Mouse (Mus musculus): ENCODE measurements around the gene Itpkc. TPM values are rescaled to one million over a fixed set of nuclear protein-coding genes. Genes with fewer than 3 reads are reported as not detected.

The Itpkc gene
- polyA plus RNA-seq, 1 experiment from 2014 or later = 7.6 TPM

- ATAC-seq = no peak
- Histone ChIP-seq H3K27ac (no peak overlapping the region), H3K4me1 (replicated peaks) (no peaks in the 10 kb centered on the region), H3K4me2 (replicated peaks) (no peak overlapping the region), H3K9ac (replicated peaks) (no peak overlapping the region), H3K4me3 (replicated peaks) (no peak overlapping the region), H3K9me3 (no peaks in the 10 kb centered on the region), H3K27me3 (no peaks in the 10 kb centered on the region), H3K36me3 (peaks cover 92% of the 10 kb centered on the region)
- 89% methylated on average over 2 of the region's 2 CpGs for WGBS
Measured at GRCm38 (mm10) chr7:27212626-27213025, 15.8 kb downstream of the Itpkc start.

GRCm38 (mm10) chr7:27203730-27204449 is 24.6 kb downstream of the Itpkc start:
- no peaks in the 10 kb centered on the region for H3K27me3 ChIP-seq
- ATAC-seq = no peak
- H3K4me3 ChIP-seq (replicated peaks) = no peak overlapping the region
- no peak overlapping the region for H3K4me2 ChIP-seq (replicated peaks)
- H3K9me3 ChIP-seq = no peaks in the 10 kb centered on the region
- H3K4me1 ChIP-seq (replicated peaks) = no peaks in the 10 kb centered on the region
- no peak overlapping the region for H3K27ac ChIP-seq
- H3K36me3 ChIP-seq = peaks cover 72% of the 10 kb centered on the region
- WGBS = 97% methylated on average over 8 of the region's 8 CpGs
- no peak overlapping the region for H3K9ac ChIP-seq (replicated peaks)

DNA sequence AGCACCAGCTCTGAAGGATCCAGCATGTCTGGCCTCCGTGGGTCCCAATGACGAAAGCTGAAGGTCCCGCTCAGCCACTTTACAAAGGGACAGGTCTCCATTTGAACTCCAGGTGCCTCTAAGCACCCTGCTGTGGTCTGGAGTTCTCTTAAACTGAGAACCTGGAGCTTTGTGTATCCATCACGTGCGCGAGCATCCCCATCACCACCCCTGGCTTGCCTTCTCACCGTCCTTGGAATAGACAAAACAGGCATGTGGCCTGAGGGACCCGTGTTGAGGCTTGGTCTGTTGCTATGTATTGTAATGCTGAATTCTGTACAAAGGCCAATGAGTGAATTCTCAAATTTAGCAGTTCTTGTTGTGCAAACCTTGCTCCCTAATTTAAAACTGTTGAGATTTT is 29.7 kb downstream of the Itpkc start:
- H3K9ac ChIP-seq (replicated peaks) = no peak overlapping the region
- no peaks in the 10 kb centered on the region for H3K27me3 ChIP-seq
- no peak overlapping the region for H3K27ac ChIP-seq
- H3K4me3 ChIP-seq (replicated peaks) = no peak overlapping the region
- 93% methylated on average over 8 of the region's 8 CpGs for WGBS
- peaks cover 20% of the 10 kb centered on the region for H3K4me1 ChIP-seq (replicated peaks)
- H3K36me3 ChIP-seq = peaks cover 37% of the 10 kb centered on the region
- H3K9me3 ChIP-seq = no peaks in the 10 kb centered on the region
- no peak overlapping the region for H3K4me2 ChIP-seq (replicated peaks)
- ATAC-seq = no peak

DNA sequence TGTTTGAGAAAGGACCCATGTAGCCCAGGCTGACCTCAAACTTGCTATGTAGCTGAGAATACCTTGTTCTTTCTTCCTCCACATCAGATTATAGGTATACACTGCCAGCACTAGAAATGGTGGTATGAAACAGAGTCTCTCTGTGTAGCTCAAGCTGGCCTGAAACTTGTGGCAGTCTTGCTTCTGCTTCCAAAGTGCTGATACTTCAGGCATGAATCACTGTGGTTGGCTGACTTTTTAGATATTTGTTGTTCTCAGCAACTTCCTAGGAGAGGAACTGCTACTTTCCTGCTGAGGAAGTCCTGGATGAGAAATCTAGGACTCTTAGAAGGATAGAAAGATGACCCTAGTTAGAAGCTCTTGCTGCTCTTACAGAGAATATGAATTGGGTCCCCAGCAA is 30.1 kb downstream of the Itpkc start:
- no peak for ATAC-seq
- Histone ChIP-seq H3K27ac (no peak overlapping the region), H3K9ac (replicated peaks) (no peak overlapping the region), H3K36me3 (peaks cover 37% of the 10 kb centered on the region), H3K4me1 (replicated peaks) (peaks cover 24% of the 10 kb centered on the region), H3K27me3 (no peaks in the 10 kb centered on the region), H3K9me3 (no peaks in the 10 kb centered on the region), H3K4me2 (replicated peaks) (no peak overlapping the region), H3K4me3 (replicated peaks) (no peak overlapping the region)

GRCm38 (mm10) chr7:27197634-27198033 is 30.8 kb downstream of the Itpkc start:
- no peak overlapping the region for H3K4me3 ChIP-seq (replicated peaks)
- no peaks in the 10 kb centered on the region for H3K9me3 ChIP-seq
- H3K9ac ChIP-seq (replicated peaks) = no peak overlapping the region
- H3K36me3 ChIP-seq = peaks cover 37% of the 10 kb centered on the region
- no peak for ATAC-seq
- H3K4me1 ChIP-seq (replicated peaks) = peaks cover 30% of the 10 kb centered on the region
- H3K27me3 ChIP-seq = no peaks in the 10 kb centered on the region
- H3K27ac ChIP-seq = no peak overlapping the region
- no peak overlapping the region for H3K4me2 ChIP-seq (replicated peaks)
- 96% methylated on average over 8 of the region's 8 CpGs for WGBS

- Histone ChIP-seq H3K36me3 (peaks cover 37% of the 10 kb centered on the region), H3K9ac (replicated peaks) (no peak overlapping the region), H3K27ac (no peak overlapping the region), H3K4me2 (replicated peaks) (no peak overlapping the region), H3K4me3 (replicated peaks) (no peak overlapping the region), H3K9me3 (no peaks in the 10 kb centered on the region), H3K4me1 (replicated peaks) (peaks cover 30% of the 10 kb centered on the region), H3K27me3 (no peaks in the 10 kb centered on the region)
- no peak for ATAC-seq
- WGBS = 84% methylated on average over 3 of the region's 3 CpGs
Measured at GRCm38 (mm10) chr7:27197136-27197535, 31.3 kb downstream of the Itpkc start.

DNA sequence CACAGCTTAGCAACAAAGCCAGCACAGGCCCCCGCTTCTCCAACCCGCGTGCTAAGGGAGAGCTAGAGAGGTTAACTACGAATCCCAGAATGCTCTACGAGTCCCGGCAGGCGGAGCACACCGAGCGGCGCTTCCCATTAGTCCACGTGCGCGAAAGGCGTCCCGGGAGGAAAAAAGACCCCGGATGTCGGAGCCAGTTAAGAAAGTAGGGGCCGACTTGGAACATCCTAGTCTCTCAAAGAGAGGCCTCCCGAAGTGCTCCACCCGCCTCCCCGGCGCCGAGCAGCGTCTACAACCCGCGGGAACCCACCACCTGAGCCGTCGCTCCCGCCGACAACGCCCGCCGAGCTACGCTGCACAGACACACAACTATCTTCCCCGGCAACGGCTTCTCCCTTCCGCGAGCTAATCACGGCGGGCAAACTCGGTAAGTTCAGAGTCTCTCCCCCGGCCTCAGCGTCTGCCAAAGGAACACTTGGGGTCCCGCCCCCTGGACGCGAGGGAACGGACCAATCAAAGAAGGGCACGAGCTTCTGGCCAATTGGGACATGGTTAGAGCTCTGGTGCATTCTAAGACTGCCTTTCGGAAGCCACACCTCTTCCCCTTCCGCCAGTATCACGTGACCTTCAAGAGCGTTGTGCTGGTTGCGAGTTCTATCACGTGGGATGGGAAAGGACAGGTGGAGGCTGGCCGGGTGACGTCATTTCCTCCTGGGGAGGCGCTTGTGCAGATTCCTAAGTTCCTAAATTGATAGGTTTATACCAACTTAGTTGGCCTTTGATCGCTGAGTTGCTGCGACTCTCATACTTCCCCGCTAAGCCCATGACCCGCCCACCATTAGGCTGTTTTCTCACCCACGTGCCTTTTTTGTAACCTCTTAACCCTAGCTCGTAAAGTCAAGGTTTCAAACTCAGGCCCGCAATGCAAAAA is 32.5 kb downstream of the Itpkc start, which contains the start of the genes BC024978 and Snrpa:
TSS of gene BC024978 (plus strand) at position 101 of the 931 bp plus-strand sequence.
TSS of gene Snrpa (minus strand) at position 591 of the 931 bp plus-strand sequence.
- H3K4me3 ChIP-seq (replicated peaks) = peak within 1 kb of the TSS; percentile 86
- 1% methylated on average over 64 of the region's 64 CpGs for WGBS
- H3K9me3 ChIP-seq = no peaks in the 10 kb centered on the region
- H3K4me2 ChIP-seq (replicated peaks) = peak within 1 kb of the TSS; percentile 95
- H3K27me3 ChIP-seq = no peaks in the 10 kb centered on the region
- peak; percentile 99 for ATAC-seq
- H3K9ac ChIP-seq (replicated peaks) = peak within 1 kb of the TSS; percentile 86
- peaks cover 41% of the 10 kb centered on the region for H3K36me3 ChIP-seq
- peak within 1 kb of the TSS; percentile 97 for H3K27ac ChIP-seq
- H3K4me1 ChIP-seq (replicated peaks) = peaks cover 30% of the 10 kb centered on the region

GRCm38 (mm10) chr7:27193731-27194130 is 34.7 kb downstream of the Itpkc start:
- Histone ChIP-seq H3K9ac (replicated peaks) (peak overlapping the region; percentile 44), H3K27ac (no peak overlapping the region), H3K4me2 (replicated peaks) (peak overlapping the region; percentile 95), H3K4me3 (replicated peaks) (peak overlapping the region; percentile 5), H3K36me3 (peaks cover 61% of the 10 kb centered on the region), H3K9me3 (no peaks in the 10 kb centered on the region), H3K4me1 (replicated peaks) (peaks cover 30% of the 10 kb centered on the region), H3K27me3 (no peaks in the 10 kb centered on the region)
- 88% methylated on average over 4 of the region's 4 CpGs for WGBS
- no peak for ATAC-seq

DNA sequence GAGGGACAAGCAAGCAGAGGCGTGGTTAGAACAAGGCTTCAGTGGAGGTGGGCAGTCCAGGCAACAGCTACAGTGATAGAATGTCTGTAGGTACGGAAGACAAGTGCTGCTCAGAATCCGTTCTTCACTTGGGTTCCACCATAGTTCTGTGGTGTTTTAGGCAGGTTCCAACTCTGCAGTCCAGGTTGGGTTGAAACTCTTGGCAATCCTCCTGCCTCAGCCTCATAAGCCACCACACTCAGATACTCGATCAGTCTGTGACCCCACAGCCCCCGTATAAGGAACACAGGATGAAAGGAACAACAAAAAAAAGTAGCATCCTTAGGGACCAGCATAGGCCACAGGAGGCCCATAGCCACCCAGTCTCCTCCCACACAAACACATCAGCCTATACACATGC is 36.0 kb downstream of the Itpkc start:
- no peaks in the 10 kb centered on the region for H3K9me3 ChIP-seq
- WGBS = 93% methylated on average over 5 of the region's 5 CpGs
- H3K4me1 ChIP-seq (replicated peaks) = peaks cover 30% of the 10 kb centered on the region
- no peak overlapping the region for H3K4me2 ChIP-seq (replicated peaks)
- no peaks in the 10 kb centered on the region for H3K27me3 ChIP-seq
- no peak overlapping the region for H3K4me3 ChIP-seq (replicated peaks)
- no peak for ATAC-seq
- H3K36me3 ChIP-seq = peaks cover 68% of the 10 kb centered on the region
- H3K9ac ChIP-seq (replicated peaks) = no peak overlapping the region
- H3K27ac ChIP-seq = no peak overlapping the region

- 93% methylated on average over 10 of the region's 10 CpGs for WGBS
- Histone ChIP-seq H3K9me3 (no peaks in the 10 kb centered on the region), H3K4me2 (replicated peaks) (no peak overlapping the region), H3K4me1 (replicated peaks) (peaks cover 16% of the 10 kb centered on the region), H3K36me3 (peaks cover 97% of the 10 kb centered on the region), H3K9ac (replicated peaks) (no peak overlapping the region), H3K27me3 (no peaks in the 10 kb centered on the region), H3K27ac (no peak overlapping the region), H3K4me3 (replicated peaks) (no peak overlapping the region)
- ATAC-seq = peak; percentile 31; the same call in 1 of the 2 replicates
Measured at GRCm38 (mm10) chr7:27189271-27189931, 39.1 kb downstream of the Itpkc start.

DNA sequence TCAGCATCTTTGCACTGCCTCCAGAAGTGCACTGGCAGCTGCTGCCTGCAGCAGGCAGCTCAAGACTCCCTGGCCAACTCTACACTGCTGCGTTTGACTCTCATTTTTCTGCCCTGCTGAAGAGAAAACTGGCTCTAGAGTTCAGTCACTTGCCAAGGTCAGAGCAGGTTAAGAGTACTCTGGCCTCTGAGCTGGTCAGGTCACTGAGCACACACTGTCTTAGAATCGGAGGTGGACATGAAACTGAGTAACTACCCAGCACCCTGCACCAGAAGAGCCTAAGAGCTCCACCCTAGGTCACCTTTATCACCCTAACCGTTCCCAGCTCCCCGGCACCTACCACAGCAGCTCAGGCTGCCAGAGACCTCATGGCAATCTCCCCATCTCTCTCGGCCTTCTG is 42.5 kb downstream of the Itpkc start:
- no peaks in the 10 kb centered on the region for H3K9me3 ChIP-seq
- H3K4me3 ChIP-seq (replicated peaks) = no peak overlapping the region
- H3K27me3 ChIP-seq = no peaks in the 10 kb centered on the region
- no peak for ATAC-seq
- H3K9ac ChIP-seq (replicated peaks) = no peak overlapping the region
- 93% methylated on average over 5 of the region's 5 CpGs for WGBS
- H3K4me2 ChIP-seq (replicated peaks) = no peak overlapping the region
- no peaks in the 10 kb centered on the region; the same call in 1 of the 2 replicates for H3K4me1 ChIP-seq (replicated peaks)
- no peak overlapping the region for H3K27ac ChIP-seq
- H3K36me3 ChIP-seq = peaks cover 80% of the 10 kb centered on the region

DNA sequence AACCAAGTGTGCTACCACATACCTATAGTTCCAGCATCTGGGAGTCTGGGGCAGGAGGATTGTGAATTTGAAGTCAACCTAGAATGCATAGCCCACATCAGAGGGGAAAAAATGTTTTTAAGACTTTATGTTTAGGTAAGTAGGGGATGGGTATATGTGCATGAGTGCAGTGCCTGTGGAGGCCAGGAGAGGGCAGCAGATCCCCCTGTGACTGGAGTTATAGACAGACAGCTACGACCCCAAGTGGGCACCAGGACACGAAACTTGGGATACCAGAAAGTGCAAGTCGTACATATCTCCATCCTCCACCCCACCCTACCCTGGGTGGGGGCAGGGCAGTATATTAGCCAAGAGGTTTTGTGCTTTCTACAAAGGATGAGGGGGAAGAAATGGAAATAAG is 43.5 kb downstream of the Itpkc start:
- Histone ChIP-seq H3K36me3 (peaks cover 70% of the 10 kb centered on the region), H3K9me3 (no peaks in the 10 kb centered on the region), H3K9ac (replicated peaks) (no peak overlapping the region), H3K27ac (no peak overlapping the region), H3K4me3 (replicated peaks) (no peak overlapping the region), H3K27me3 (no peaks in the 10 kb centered on the region), H3K4me2 (replicated peaks) (no peak overlapping the region), H3K4me1 (replicated peaks) (peaks cover 7% of the 10 kb centered on the region)
- 72% methylated on average over 3 of the region's 3 CpGs for WGBS
- no peak for ATAC-seq
